Mouse (Mus musculus): ENCODE data around the gene Csnk2b.

GRCm38 (mm10) chr17:35164218-35164567 is 42.3 kb upstream of the Csnk2b start:
- TF ChIP-seq GATA1 (IDR thresholded peaks at IDR 0.05; ENCODE audit: borderline replicate concordance, low read length) = no peak
- TF ChIP-seq FLI1 (IDR thresholded peaks at IDR 0.05; ENCODE audit: low read length) = no peak

Measured in megakaryocyte, embryonic 14.5 days (primary cell).